ENCODE assay signal across 24 mouse cellular contexts in the genomic region with DNA sequence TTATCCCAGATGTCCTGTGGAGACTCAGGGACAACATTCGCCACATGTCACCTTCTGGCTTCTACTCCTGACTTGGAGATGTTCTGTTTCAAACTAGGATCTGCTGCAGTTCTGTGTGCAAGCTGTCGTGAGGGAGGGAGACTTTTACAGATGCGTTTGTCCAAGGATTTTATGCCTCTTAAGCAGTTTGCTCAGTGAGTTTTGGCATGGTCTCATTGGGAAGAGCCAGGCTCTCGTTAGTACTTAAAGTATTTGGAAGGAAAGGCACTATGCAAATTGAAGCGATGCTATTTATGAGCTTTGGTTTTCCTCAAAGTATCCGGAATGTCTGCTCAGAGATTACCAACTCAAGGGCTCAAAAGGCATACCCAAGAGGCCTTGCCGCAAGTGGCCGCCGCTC.
DNase-seq lines count a peak whose midpoint lies in the region; ATAC-seq lines count a peak whose summit lies in the region.
"Had no signal": no experiment of that assay in that cellular context is flagged by ENCODE, and none has a peak within 500 bp of the region (broad histone marks: within the 10 kb centered on the region; RNA-seq: fewer than 3 reads in every experiment).

No protein-coding gene starts in this region.

- peaks cover 2% of the 10 kb centered on the region; the same call in 1 of the 2 replicates for H3K4me1 ChIP-seq in heart, embryonic 16.5 days (ENCODE audit: control insufficient read depth, insufficient read depth, low read length)
- H3K4me1 ChIP-seq: embryonic facial prominence, embryonic 13.5 days; limb, embryonic 12.5 days had no signal

- H3K9ac ChIP-seq in heart, embryonic 16.5 days (ENCODE audit: low read length) = no peak overlapping the region
- H3K9ac ChIP-seq: embryonic facial prominence, embryonic 13.5 days; limb, embryonic 12.5 days; liver, postnatal 0 days had no signal

- no peaks in the 10 kb centered on the region for H3K36me3 ChIP-seq in heart, embryonic 16.5 days (ENCODE audit: control insufficient read depth, insufficient read depth)
- H3K36me3 ChIP-seq: embryonic facial prominence, embryonic 13.5 days; limb, embryonic 12.5 days had no signal

- ATAC-seq in heart, embryonic 16.5 days (replicated peaks; ENCODE audit: extremely low read depth, insufficient read depth, low FRiP score) = no peak
- ATAC-seq: activated CD4-positive, CD25-positive, alpha-beta regulatory T cell, adult 4 months; intestine, postnatal 0 days; liver, postnatal 0 days had no signal

- H3K4me2 ChIP-seq in heart, embryonic 16.5 days (ENCODE audit: low read depth, low read length) = peak overlapping the region; percentile 31; the same call in 1 of the 2 replicates
- H3K4me2 ChIP-seq: embryonic facial prominence, embryonic 13.5 days; heart, embryonic 11.5 days; limb, embryonic 12.5 days; liver, embryonic 11.5 days; midbrain, embryonic 11.5 days had no signal

- peak; percentile 9 for DNase-seq in cerebellum, postnatal 10 days
- DNase-seq in cerebellum, postnatal 14 days = no peak
- DNase-seq in heart, postnatal 25 days (ENCODE audit: low spot score) = no peak
- peak; percentile 4 to 15 for DNase-seq in left cerebral cortex, postnatal 14 days (ENCODE audit: low spot score in 2 of 2)
- DNase-seq in left cerebral cortex, adult 18-20 months (ENCODE audit: low spot score in 2 of 2) = no peak
- peak; percentile 54 for DNase-seq in brain, adult 2 months (ENCODE audit: low read depth, low spot score)
- DNase-seq in urinary bladder, postnatal 10 days (ENCODE audit: low spot score) = no peak
- DNase-seq: adrenal gland, adult 8-10 months; cerebellum, adult 18-20 months; cerebellum, postnatal 36 days; embryo, embryonic 11 days; kidney, postnatal 25 days; liver, postnatal 0 days; lung, postnatal 14 days; right cerebral cortex, postnatal 25 days; thymus, postnatal 14 days had no signal

- 61% methylated on average over 9 of the region's 9 CpGs for WGBS in heart, embryonic 16.5 days

- intact Hi-C loops in heart, postnatal 25 days (cut with DNase I) = no loop called here
- intact Hi-C loops in left cerebral cortex, postnatal 14 days (cut with DNase I) = no loop called here

- H3K4me3 ChIP-seq in heart, embryonic 16.5 days (ENCODE audit: low read length) = no peak overlapping the region
- H3K4me3 ChIP-seq: embryonic facial prominence, embryonic 13.5 days; limb, embryonic 12.5 days had no signal

- H3K9me3 ChIP-seq in heart, embryonic 16.5 days (replicated peaks; ENCODE audit: control insufficient read depth, low read length) = no peaks in the 10 kb centered on the region
- H3K9me3 ChIP-seq: embryonic facial prominence, embryonic 13.5 days; limb, embryonic 12.5 days had no signal

- no peaks in the 10 kb centered on the region for H3K27me3 ChIP-seq in heart, embryonic 16.5 days (ENCODE audit: control insufficient read depth, insufficient read depth, low read length)
- H3K27me3 ChIP-seq: embryonic facial prominence, embryonic 13.5 days; limb, embryonic 12.5 days had no signal

- H3K27ac ChIP-seq in heart, embryonic 16.5 days (ENCODE audit: low read length) = no peak overlapping the region
- H3K27ac ChIP-seq: embryonic facial prominence, embryonic 13.5 days; limb, embryonic 12.5 days had no signal

Comparison
In these comparisons a context has a peak if more than half of its experiments do, and no peak if none do; other contexts are left out.
1. DNase-seq: peak in cerebellum, postnatal 10 days (2 of 2), left cerebral cortex, postnatal 14 days (2 of 2) and brain, adult 2 months (single experiment); none in cerebellum, postnatal 14 days (0 of 2), heart, postnatal 25 days (single experiment), left cerebral cortex, adult 18-20 months (0 of 2) and urinary bladder, postnatal 10 days (single experiment).